Mouse (Mus musculus) liver, embryonic 14.5 days (tissue): ENCODE data around the gene Katnb1.

Experiments
- CTCF ChIP-seq: IDR thresholded peaks from 2 replicates; pipeline ENCODE4 v1.5.1; 2016; ENCODE audit warnings: antibody characterized with exemption, low read depth, control low read depth
- EP300 ChIP-seq: IDR thresholded peaks from 2 replicates; pipeline ENCODE4 v1.6.1; 2016; ENCODE audit warnings: antibody characterized with exemption, low read depth

GRCm38 (mm10) chr8:95041883-95042784, 38.9 kb upstream of the Katnb1 start:
- TF ChIP-seq CTCF (no peak), EP300 (no peak)
